Mouse (Mus musculus): ENCODE results near the gene Lin7a. TPM values are rescaled to one million over a fixed set of nuclear protein-coding genes. Genes with fewer than 3 reads are reported as not detected.

Lin7a gene
- total and polyA plus RNA-seq, 3 experiments = not detected

DNA sequence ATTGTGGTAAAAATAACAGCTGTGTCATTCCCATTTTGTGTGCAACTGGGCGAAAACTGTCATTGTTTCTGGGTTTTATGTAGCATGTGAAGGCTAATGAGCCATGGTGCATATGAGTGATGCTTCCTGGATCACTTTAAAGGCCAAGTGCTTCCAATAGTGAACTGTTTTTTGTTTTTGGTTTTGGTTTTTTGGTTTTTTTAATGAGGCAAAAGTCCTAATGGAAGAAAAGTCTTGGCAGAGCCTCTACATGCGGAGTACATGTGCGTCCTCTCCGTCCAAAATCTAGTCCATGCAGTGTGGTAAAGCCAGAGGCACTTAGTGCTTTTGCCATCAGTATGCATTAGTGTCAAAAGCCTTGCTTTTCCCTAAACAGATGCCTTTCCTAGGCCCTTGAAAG is 69.7 kb downstream of the Lin7a start:
- DNase-seq (ENCODE audit: extremely low read depth) = no peak
- dilution Hi-C loops (cut with MboI; ENCODE audit: extremely low pct_ligation_motif_present, extremely low pct_unique_long_range_greater_than_20kb, low sequenced_read_pairs) = no loop called here

DNA sequence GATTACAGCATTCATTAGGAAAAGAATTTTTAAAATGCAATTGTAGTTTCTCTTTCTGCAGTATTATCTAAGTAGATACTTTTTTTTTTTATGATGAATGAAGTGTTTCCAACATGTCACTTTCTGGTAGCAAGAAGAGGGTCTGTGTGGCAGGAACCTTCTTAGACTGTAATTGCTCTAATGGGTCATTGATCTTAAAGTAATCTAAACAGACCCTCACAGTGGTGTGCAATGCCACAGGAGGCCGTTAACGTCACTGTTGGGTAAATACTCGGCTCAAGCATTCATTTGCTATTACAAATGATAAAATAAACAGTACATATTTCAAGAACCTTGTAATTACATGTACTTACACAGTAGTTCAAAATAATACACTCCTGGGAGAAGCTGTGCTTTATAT is 72.7 kb downstream of the Lin7a start:
- dilution Hi-C loops (cut with MboI; ENCODE audit: extremely low pct_ligation_motif_present, extremely low pct_unique_long_range_greater_than_20kb, low sequenced_read_pairs) = no loop called here

More for the DNA sequence above, 69.7 kb downstream of the Lin7a start:
- peaks cover 20% of the 10 kb centered on the region for H3K9me3 ChIP-seq (replicated peaks; ENCODE audit: low read length)
- H3K4me2 ChIP-seq (ENCODE audit: insufficient read depth, low read depth, poor library complexity, severe bottlenecking) = no peak overlapping the region
- no peak overlapping the region for H3K4me3 ChIP-seq (replicated peaks in 1 of 3; ENCODE audit: low read depth in 2 of 3, low read length in 2 of 3, poor library complexity in 1 of 3)
- no peak overlapping the region for H3K27ac ChIP-seq (ENCODE audit: insufficient read depth, low read depth)
- in situ Hi-C loops (cut with MboI; ENCODE audit: low pct_ligation_motif_present, low pct_unique_long_range_greater_than_20kb, low sequenced_read_pairs) = no loop called here
- H3K79me2 ChIP-seq (replicated peaks; ENCODE audit: control insufficient read depth, extremely low read depth, insufficient read depth, poor library complexity, severe bottlenecking) = no peaks in the 10 kb centered on the region
- H3K27me3 ChIP-seq (replicated peaks) = no peaks in the 10 kb centered on the region
- TF ChIP-seq SMC3 (IDR thresholded peaks at IDR 0.05; ENCODE audit: low read depth, low read length) (no peak), NRF1 (IDR thresholded peaks at IDR 0.05; ENCODE audit: low read depth, low read length) (no peak), BHLHE40 (IDR thresholded peaks at IDR 0.05; ENCODE audit: low read depth, low read length) (no peak), POLR2AphosphoS2 (IDR thresholded peaks at IDR 0.05; ENCODE audit: low read depth, low read length) (no peak), CHD2 (IDR thresholded peaks at IDR 0.05; ENCODE audit: low read length) (no peak), USF2 (conservative IDR thresholded peaks at IDR 0.05; ENCODE audit: low read depth, low read length) (no peak), ETS1 (conservative IDR thresholded peaks at IDR 0.05; ENCODE audit: low read depth, low read length) (no peak), POLR2A (IDR thresholded peaks at IDR 0.05; ENCODE audit: low read depth, low read length) (no peak), CTCF (conservative IDR thresholded peaks at IDR 0.05 in 1 of 2, IDR thresholded peaks at IDR 0.05 in 1 of 2; ENCODE audit: low read depth in 2 of 2, low read length in 2 of 2) (no peak), RAD21 (IDR thresholded peaks at IDR 0.05; ENCODE audit: low read depth, low read length) (no peak), RCOR1 (conservative IDR thresholded peaks at IDR 0.05; ENCODE audit: low read depth, low read length) (no peak), HCFC1 (IDR thresholded peaks at IDR 0.05; ENCODE audit: low read depth, low read length) (no peak), KAT2A (IDR thresholded peaks at IDR 0.05; ENCODE audit: insufficient replicate concordance, low read length) (no peak), MAFK (IDR thresholded peaks at IDR 0.05; ENCODE audit: insufficient replicate concordance, low read length) (no peak), ZC3H11A (IDR thresholded peaks at IDR 0.05; ENCODE audit: low read depth, low read length) (no peak), SIN3A (IDR thresholded peaks at IDR 0.05; ENCODE audit: low read length) (no peak), UBTF (IDR thresholded peaks at IDR 0.05; ENCODE audit: low read depth, low read length) (no peak)
- H3K4me1 ChIP-seq (ENCODE audit: control insufficient read depth in 1 of 2, insufficient read depth in 2 of 2) = no peaks in the 10 kb centered on the region
- H3K36me3 ChIP-seq (replicated peaks in 1 of 2; ENCODE audit: control insufficient read depth in 1 of 2, insufficient read depth in 1 of 2, low read length in 1 of 2) = no peaks in the 10 kb centered on the region
- H3K9ac ChIP-seq (ENCODE audit: insufficient read depth, low read depth) = no peak overlapping the region

More for the DNA sequence above, 72.7 kb downstream of the Lin7a start:
- Histone ChIP-seq H3K4me1 (ENCODE audit: control insufficient read depth in 1 of 2, insufficient read depth in 2 of 2) (no peaks in the 10 kb centered on the region), H3K9me3 (replicated peaks; ENCODE audit: low read length) (peaks cover 17% of the 10 kb centered on the region), H3K4me2 (ENCODE audit: insufficient read depth, low read depth, poor library complexity, severe bottlenecking) (no peak overlapping the region), H3K4me3 (replicated peaks in 1 of 3; ENCODE audit: low read depth in 2 of 3, low read length in 2 of 3, poor library complexity in 1 of 3) (no peak overlapping the region), H3K79me2 (replicated peaks; ENCODE audit: control insufficient read depth, extremely low read depth, insufficient read depth, poor library complexity, severe bottlenecking) (no peaks in the 10 kb centered on the region), H3K27me3 (replicated peaks) (no peaks in the 10 kb centered on the region), H3K36me3 (replicated peaks in 1 of 2; ENCODE audit: control insufficient read depth in 1 of 2, insufficient read depth in 1 of 2, low read length in 1 of 2) (no peaks in the 10 kb centered on the region), H3K9ac (ENCODE audit: insufficient read depth, low read depth) (no peak overlapping the region), H3K27ac (ENCODE audit: insufficient read depth, low read depth) (no peak overlapping the region)
- TF ChIP-seq ZNF384 (IDR thresholded peaks at IDR 0.05; ENCODE audit: low read depth, low read length) = no peak
- in situ Hi-C loops (cut with MboI; ENCODE audit: low pct_ligation_motif_present, low pct_unique_long_range_greater_than_20kb, low sequenced_read_pairs) = no loop called here
- DNase-seq (ENCODE audit: extremely low read depth) = no peak
